8 mouse cellular contexts compared by ENCODE assay signal in the genomic region with DNA sequence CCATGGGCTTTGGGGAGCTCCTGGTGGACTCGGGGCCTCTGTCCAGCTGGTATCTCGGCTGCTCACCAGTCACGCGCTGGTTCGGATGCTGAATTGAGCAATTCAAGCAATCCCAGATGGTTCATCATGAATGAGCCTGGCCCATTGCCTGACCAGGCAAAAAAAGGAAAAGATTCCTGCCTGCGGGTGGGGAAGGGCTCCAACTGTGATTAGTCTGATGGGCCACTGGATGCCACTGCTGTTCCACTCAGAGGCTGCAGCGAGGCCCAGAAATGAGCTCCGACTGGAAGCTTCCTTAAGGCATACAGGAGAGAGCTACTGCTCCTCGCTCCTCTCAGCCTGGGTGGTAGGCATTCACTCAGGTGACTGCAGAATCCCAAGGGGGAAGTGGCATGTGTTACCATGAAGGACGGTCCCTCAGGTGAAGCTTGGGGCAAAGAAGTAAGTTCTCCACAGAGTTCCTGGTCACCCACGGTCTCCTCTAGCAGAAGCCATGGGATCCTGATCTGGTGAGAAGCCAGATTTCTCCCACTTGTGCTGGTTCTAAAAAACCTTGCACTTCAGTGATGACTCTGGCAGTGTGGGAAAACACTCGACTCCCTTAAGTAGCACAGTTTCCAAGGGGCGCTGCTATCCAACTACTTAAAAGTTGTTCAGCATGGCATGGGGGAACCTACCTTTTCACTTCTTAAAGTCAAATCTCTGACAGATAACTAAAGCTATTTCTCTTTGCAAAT. TPM values are rescaled to one million over a fixed set of nuclear protein-coding genes. Genes with fewer than 3 reads are reported as not detected.
DNase-seq lines count a peak whose midpoint lies in the region; ATAC-seq and TF ChIP-seq lines count a peak whose summit lies in the region.

No protein-coding gene starts in this region.

- 0 out of 2 replicates have a peak, but pooled peaks have one; percentile 29 for ATAC-seq in embryonic facial prominence, embryonic 15.5 days (ENCODE audit: insufficient number of reproducible peaks, low FRiP score, low TSS enrichment, low read depth)
- no peak for ATAC-seq in monocyte, adult 5-6 weeks (replicated peaks; ENCODE audit: insufficient number of reproducible peaks, low FRiP score, low TSS enrichment, poor library complexity, severe bottlenecking)

- no peak overlapping the region for H3K9ac ChIP-seq in ES-E14 (ENCODE audit: insufficient read depth, low read depth, low read length, poor library complexity, severe bottlenecking)
- no peak overlapping the region for H3K9ac ChIP-seq in embryonic facial prominence, embryonic 15.5 days

- H3K4me3 ChIP-seq in ES-E14 (ENCODE audit: insufficient read depth in 1 of 2, low read depth in 1 of 2, low read length in 2 of 2, poor library complexity in 1 of 2, severe bottlenecking in 1 of 2) = no peak overlapping the region
- no peak overlapping the region for H3K4me3 ChIP-seq in embryonic facial prominence, embryonic 15.5 days (replicated peaks)
- no peak overlapping the region for H3K4me3 ChIP-seq in testis, adult 2 months (ENCODE audit: control insufficient read depth, low read depth, low read length)

- no peaks in the 10 kb centered on the region for H3K27me3 ChIP-seq in embryonic facial prominence, embryonic 15.5 days
- no peaks in the 10 kb centered on the region for H3K27me3 ChIP-seq in testis, adult 2 months (ENCODE audit: control insufficient read depth, insufficient read depth, low read length)

- no peaks in the 10 kb centered on the region for H3K9me3 ChIP-seq in ES-E14 (ENCODE audit: control insufficient read depth, insufficient read depth, low read depth, low read length)
- H3K9me3 ChIP-seq in embryonic facial prominence, embryonic 15.5 days (replicated peaks) = no peaks in the 10 kb centered on the region

- no peak for DNase-seq in ES-E14 (ENCODE audit: low read depth, low spot score)
- DNase-seq in adrenal gland, adult 2 months = peak; percentile 69
- peak; percentile 61 to 65 for DNase-seq in heart, postnatal 36 days
- peak; percentile 88 to 90 for DNase-seq in layer of hippocampus, adult 8-10 months (ENCODE audit: low spot score in 2 of 2)
- peak; percentile 34 for DNase-seq in mesoderm, embryonic 11.5 days (ENCODE audit: low read depth, low spot score)

- no peak for TF ChIP-seq POLR2A in testis, adult 2 months (IDR thresholded peaks at IDR 0.05; ENCODE audit: control insufficient read depth, low read depth, low read length)

- H3K4me2 ChIP-seq in embryonic facial prominence, embryonic 15.5 days (replicated peaks) = no peak overlapping the region

- intact Hi-C loops in heart, postnatal 36 days (cut with DNase I) = loop anchor here (1.0 kb wide), 1 partner anchor 188 kb away; no protein-coding TSS in a partner anchor

- no peak overlapping the region for H3K27ac ChIP-seq in ES-E14 (ENCODE audit: insufficient read depth, low read depth, low read length, poor library complexity, severe bottlenecking)
- no peak overlapping the region for H3K27ac ChIP-seq in embryonic facial prominence, embryonic 15.5 days (replicated peaks)
- H3K27ac ChIP-seq in testis, adult 2 months (ENCODE audit: control insufficient read depth, insufficient read depth, low read depth, low read length) = no peak overlapping the region

- no peaks in the 10 kb centered on the region for H3K36me3 ChIP-seq in ES-E14 (ENCODE audit: control insufficient read depth, insufficient read depth, low read length, poor library complexity, severe bottlenecking)
- H3K36me3 ChIP-seq in embryonic facial prominence, embryonic 15.5 days = no peaks in the 10 kb centered on the region
- no peaks in the 10 kb centered on the region for H3K36me3 ChIP-seq in testis, adult 2 months (ENCODE audit: control insufficient read depth, insufficient read depth, low read length)

- in situ Hi-C loops in ES-E14 (cut with MboI; ENCODE audit: low sequenced_read_pairs in 2 of 2, unreplicated experiment in 2 of 2) = no loop called here

- H3K4me1 ChIP-seq in ES-E14 (ENCODE audit: control insufficient read depth in 2 of 2, insufficient read depth in 2 of 2, low read length in 2 of 2, poor library complexity in 1 of 2) = peaks cover 2% of the 10 kb centered on the region in 2 experiments; a peak in 1 of 4 replicates
- H3K4me1 ChIP-seq in embryonic facial prominence, embryonic 15.5 days = no peaks in the 10 kb centered on the region
- H3K4me1 ChIP-seq in testis, adult 2 months (ENCODE audit: control insufficient read depth, insufficient read depth, low read length) = peaks cover 3% of the 10 kb centered on the region

- peak; percentile 47; the same call in 1 of the 2 replicates for TF ChIP-seq CTCF in testis, adult 2 months (IDR thresholded peaks at IDR 0.05; ENCODE audit: control insufficient read depth, insufficient read depth, insufficient replicate concordance, low read depth, low read length)

- WGBS in embryonic facial prominence, embryonic 15.5 days = 66% methylated on average over 13 of the region's 13 CpGs

TF ChIP-seq in ES-E14, 5 proteins besides CTCF, POLR2A, EP300 and RAD21:
- TF ChIP-seq ZC3H11A (IDR thresholded peaks at IDR 0.05; ENCODE audit: borderline replicate concordance, low read depth, low read length) (peak; percentile 68), HCFC1 (IDR thresholded peaks at IDR 0.05; ENCODE audit: borderline replicate concordance, insufficient read depth, low read length) (no peak)
TF ChIP-seq in ES-E14: peak in this region for 1.

RNA-seq across cellular contexts. Expression of gene Susd1, which starts 57.3 kb away (rescaled TPM):
- 7.7 and 10.7 TPM in 2 replicates for total RNA-seq in ES-E14 (2012; rRNA removed)
- total RNA-seq in adrenal gland, adult 2 months (2021) = 1 to 10 TPM; 2.8 to 3.4 TPM
- polyA plus RNA-seq in adrenal gland, adult 2 months (2012; rRNA removed) = 0.96 and 1.7 TPM in 2 replicates
- polyA plus RNA-seq in embryonic facial prominence, embryonic 15.5 days (2015; fragmentation: Nextera tagmentation; extraction: Ambion mirVana) = 3.7 and 4.4 TPM in 2 replicates
- total RNA-seq in heart, postnatal 36 days (2021) = 1 to 10 TPM; 1.0 to 2.0 TPM
- 10 to 100 TPM in 2 of 4 experiments, 1 to 10 TPM in 2; 8.3 to 11.1 (median 10.1) TPM for total RNA-seq in layer of hippocampus, adult 8-10 months (2022)
- polyA plus RNA-seq in testis, adult 2 months (2012; rRNA removed) = 3.1 and 4.8 TPM in 2 replicates
- 19.5 to 24.7 TPM (median 23.7 TPM) in 3 replicates for total RNA-seq in monocyte, adult 5-6 weeks (2017)
